Mouse (Mus musculus) ovary, postnatal 36 days (tissue): ENCODE measurements around the gene Emilin2.
A peak's percentile ranks its signal among the peaks of the same experiment; 100 is the strongest.

Experiments
- DNase-seq: peaks from one replicate; pipeline ENCODE4 v3.0.0; 2022; ENCODE audit warnings: low spot score, mixed read lengths

Emilin2 gene

DNA sequence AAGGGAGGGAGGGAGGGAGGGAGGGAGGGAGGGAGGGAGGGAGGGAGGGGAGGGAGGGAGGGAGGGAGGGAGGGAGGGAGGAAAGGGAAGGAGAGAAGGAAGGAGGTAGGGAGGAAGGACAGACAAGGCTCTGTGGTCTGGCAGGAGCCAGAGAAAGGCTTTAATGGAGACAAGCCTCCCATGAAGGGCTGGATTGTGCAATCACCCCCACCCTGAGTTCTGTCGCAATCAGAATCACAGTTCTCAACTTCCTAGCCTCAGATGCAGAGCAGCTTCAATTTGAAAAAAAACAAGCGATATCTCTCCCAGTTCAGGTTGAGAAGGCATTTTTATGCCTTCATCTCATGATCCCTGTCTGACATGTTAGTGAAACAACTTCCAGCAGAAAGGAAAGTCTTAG, 11.4 kb downstream of the Emilin2 start:
- DNase-seq, result no peak

DNA sequence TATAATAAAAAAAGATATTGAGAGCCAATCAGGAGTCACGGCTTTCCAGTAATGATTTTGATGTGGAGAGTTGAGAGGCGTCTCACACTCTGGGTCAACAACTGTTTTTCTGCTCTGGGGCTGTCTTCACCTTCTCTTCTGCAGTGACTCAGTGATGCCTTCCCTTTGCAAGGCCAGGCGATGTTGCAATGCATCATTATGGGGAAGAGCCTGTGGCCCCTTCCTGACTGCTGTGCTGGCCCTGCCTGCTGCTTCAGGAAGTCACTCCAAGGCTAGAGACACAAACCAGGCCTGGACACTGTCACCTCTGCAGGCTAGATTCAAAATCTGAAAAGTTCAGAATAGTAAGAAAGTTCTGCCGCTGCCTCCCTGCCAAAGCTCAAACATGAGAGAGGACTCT, 11.9 kb downstream of the Emilin2 start:
- DNase-seq, result no peak

DNA sequence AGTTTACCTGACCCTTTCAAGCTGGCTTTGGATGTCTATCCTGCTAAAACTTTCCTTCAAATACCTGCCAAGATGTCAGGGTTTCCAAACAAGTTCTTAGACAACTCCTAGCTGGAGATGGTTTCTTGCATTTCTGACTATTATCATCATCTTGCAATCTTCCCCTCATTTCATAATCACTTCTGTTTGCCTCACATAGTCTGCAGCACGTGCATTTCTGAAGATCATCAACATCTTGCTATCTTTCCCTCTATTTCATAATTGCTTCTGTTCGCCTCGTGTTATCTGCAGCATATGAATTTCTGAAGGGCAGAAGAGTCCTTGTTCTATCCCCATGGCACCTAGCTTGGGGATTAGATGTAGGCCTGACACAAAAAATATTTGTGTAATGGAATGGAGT, 17.2 kb downstream of the Emilin2 start:
- DNase-seq, result no peak

- DNase-seq, result no peak
Observed at GRCm38 (mm10) chr17:71292897-71293296, 18.9 kb downstream of the Emilin2 start.

DNA sequence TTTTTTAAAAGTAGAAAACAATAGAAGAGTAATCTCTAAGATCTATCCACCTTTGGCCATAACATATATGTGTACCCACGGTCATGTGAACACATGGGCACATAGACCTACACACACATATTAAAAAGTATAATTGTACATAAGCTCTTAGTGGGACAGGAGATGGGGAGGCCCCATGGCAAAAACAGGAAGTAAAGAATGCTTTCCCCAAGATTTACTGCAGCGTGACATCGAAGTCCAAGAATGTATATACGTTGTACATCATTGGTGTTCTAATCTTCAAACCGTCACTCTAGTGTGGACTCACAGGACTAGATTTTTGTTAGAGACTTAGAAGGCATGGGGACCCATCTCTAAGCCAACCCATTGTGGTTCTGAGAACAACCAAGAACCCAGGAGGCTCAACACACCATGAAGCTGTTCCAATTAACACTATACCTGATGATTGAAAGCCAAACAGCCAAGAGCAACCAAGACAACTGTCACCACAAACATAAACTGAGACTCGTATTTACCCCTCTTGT, 19.8 kb downstream of the Emilin2 start:
- DNase-seq, result no peak

GRCm38 (mm10) chr17:71290486-71291410, 21.0 kb downstream of the Emilin2 start:
- no peak for DNase-seq

DNA sequence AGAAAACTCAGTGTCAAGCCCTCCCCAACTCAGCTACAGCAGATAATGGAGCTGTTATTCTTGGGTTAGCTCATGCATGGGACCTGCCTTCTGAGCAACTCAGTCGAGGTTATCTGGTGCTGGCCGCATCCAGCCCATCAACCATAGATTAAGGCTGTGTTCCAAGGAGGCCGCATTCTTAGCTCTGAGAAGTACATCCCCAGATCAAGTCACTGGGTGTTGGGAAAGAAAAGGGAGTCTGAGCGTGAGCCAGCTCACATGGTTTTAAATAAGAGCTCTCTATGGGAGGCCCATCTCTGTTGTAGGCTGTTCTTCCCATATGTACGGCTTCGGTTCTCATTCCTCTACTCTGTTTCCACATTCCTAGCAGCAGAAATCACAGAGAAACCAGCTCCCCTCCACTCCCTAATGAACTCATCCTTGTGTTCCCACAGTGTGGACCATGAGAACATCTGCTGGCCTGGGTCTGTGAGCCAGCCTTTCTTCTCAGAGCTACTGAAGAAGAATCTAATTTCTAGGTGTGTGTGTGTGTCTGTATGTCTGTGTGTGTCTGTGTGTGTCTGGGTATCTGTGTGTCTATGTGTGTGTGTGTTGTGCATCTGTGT, 22.1 kb downstream of the Emilin2 start:
- no peak for DNase-seq

GRCm38 (mm10) chr17:71288808-71289548, 22.8 kb downstream of the Emilin2 start:
- DNase-seq, result no peak

- DNase-seq, result no peak
Observed at GRCm38 (mm10) chr17:71288145-71288758, 23.5 kb downstream of the Emilin2 start.

GRCm38 (mm10) chr17:71287586-71287985, 24.2 kb downstream of the Emilin2 start:
- no peak for DNase-seq

GRCm38 (mm10) chr17:71285929-71286328, 25.8 kb downstream of the Emilin2 start:
- no peak for DNase-seq

DNA sequence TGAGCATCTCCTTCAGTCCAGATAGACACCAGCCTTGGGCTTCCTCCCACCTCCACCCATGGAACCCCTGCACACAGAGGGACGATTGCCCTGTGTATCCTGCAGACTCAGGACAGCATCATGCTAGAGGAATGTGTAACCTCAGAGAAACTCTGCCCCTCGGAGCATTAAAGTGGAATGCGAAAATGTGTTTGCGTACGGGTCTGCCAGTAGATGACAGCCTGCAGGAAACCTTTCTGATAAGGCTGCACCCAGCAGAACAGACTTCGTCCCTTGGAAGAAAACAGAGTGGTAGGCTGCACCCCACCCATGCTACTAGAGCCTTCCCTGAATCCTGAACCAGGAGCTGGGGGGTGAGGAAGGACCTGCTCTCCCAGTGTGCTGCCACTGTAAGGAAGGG, 26.9 kb downstream of the Emilin2 start:
- DNase-seq, result no peak

DNA sequence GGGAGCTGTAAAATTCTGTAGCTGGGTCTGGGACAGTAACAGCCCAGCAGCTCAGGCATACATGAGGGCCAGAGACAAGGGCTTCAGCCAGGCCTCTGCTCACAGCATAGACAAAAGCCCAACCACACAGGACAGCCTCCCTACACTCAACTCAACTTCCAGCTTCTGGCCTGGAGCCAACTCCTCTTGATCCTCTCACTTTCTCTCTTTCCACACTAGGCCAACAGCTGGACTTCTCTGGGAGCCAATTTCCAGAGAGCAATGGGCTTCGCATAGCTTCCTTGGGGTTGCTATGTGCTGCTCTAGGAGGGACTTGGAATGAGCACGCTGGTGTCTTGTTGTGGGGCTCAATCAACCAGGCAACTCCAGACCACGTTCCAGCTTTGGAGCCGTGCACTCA, 28.5 kb downstream of the Emilin2 start:
- DNase-seq, result peak; percentile 36

GRCm38 (mm10) chr17:71282716-71283115, 29.1 kb downstream of the Emilin2 start:
- no peak for DNase-seq

DNA sequence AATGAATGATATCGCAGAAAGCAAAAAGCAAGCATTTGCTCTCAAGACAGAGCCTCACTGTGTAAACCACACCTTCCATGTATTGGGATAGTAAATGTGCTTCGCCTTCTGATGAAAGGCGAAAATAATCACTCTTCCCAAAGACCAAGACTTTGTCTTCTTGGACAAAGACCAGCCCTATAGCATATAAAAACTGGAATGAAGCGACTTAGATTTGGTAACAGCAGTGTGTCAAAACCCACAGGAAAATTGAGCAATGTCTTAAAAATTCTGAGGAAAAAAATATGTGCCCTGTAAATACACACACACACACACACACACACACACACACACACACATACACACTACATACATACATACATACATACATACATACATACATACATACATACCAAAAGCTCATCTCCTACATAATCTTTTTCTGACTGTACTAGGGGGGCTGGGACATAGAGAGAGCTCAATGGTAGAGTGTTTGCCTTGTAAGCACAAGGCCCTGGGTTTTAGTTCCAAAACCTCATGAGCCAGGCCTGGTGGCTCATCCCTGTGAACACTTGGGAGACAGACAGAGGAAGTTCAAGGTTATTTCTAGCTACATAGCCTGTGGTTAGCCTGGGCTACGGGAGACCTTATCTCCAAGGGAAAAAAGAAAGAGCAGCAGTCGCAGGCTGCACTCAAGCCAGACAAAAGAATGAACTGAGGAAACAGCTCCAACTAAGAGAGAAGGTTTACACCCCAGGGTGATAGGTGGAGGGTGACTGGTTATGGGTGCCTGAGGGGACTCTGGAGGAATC, 33.9 kb downstream of the Emilin2 start:
- no peak for DNase-seq

GRCm38 (mm10) chr17:71276771-71277170, 35.0 kb downstream of the Emilin2 start:
- DNase-seq, result no peak

GRCm38 (mm10) chr17:71273901-71274300, 37.9 kb downstream of the Emilin2 start:
- DNase-seq, result no peak

DNA sequence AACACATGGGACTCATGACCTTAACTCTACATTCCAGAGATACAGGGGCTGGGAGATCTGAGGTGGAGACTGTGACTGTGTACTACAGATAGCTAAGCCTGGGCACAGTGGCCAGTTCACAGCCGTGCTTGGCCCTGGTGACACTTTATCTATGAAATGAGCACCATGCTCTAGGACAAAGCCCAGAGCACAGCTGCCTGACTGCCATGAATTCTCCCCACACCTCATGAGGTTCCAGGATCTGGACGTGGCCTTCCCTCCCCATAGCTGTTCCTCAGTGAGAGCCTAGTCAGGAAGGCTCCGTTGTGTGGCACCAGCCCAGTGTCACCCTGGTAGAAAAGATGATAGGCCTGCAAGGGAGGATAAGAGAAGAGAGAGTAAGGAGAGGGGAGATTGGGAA, 43.2 kb downstream of the Emilin2 start:
- no peak for DNase-seq

- DNase-seq, result no peak
Observed at GRCm38 (mm10) chr17:71268152-71268551, 43.6 kb downstream of the Emilin2 start.

DNA sequence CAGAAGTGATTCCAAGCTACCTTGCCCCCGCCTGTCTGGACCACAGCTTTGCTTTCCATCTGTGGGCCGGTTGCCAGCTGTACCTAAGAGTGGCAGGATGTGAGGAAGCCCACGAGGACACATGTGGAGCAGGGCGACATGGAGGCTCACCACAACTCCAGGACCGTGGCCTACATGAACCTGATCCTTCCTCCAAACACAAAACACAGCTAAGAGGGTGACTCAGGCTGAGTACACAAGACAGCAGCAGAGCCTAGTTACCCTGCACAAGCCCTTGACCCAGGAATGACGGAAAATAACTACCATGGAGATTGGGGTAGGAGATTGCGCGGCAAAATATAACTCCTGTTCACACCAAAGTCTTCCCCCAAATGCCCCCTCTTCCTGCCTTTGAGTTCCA, 44.4 kb downstream of the Emilin2 start:
- no peak for DNase-seq

- no peak for DNase-seq
Observed at GRCm38 (mm10) chr17:71265336-71266051, 46.3 kb downstream of the Emilin2 start.
